Mouse (Mus musculus): ENCODE results near the gene Cdc42ep1. TPM values are rescaled to one million over a fixed set of nuclear protein-coding genes. Genes with fewer than 3 reads are reported as not detected.

Gene Cdc42ep1
- polyA plus RNA-seq, 1 experiment, result 1.2 TPM

- Histone ChIP-seq H3K4me3 (replicated peaks) (peak overlapping the region; percentile 80), H3K4me1 (peaks cover 72% of the 10 kb centered on the region), H3K27me3 (replicated peaks) (peaks cover 39% of the 10 kb centered on the region), H3K36me3 (replicated peaks; ENCODE audit: low read length) (no peaks in the 10 kb centered on the region), H3K9me3 (peaks cover 6% of the 10 kb centered on the region; the same call in 1 of the 2 replicates)
- TF ChIP-seq FLI1 (IDR thresholded peaks at IDR 0.05; ENCODE audit: low read length) (no peak), GATA1 (IDR thresholded peaks at IDR 0.05; ENCODE audit: borderline replicate concordance, low read length) (no peak)
Observed at GRCm38 (mm10) chr15:78835200-78836085, 7.0 kb upstream of the Cdc42ep1 start.

GRCm38 (mm10) chr15:78836086-78836621, 6.3 kb upstream of the Cdc42ep1 start:
- H3K4me3 ChIP-seq (replicated peaks), result peak overlapping the region; percentile 33
- no peaks in the 10 kb centered on the region for H3K36me3 ChIP-seq (replicated peaks; ENCODE audit: low read length)
- peaks cover 6% of the 10 kb centered on the region; the same call in 1 of the 2 replicates for H3K9me3 ChIP-seq
- no peak for TF ChIP-seq FLI1 (IDR thresholded peaks at IDR 0.05; ENCODE audit: low read length)
- TF ChIP-seq GATA1 (IDR thresholded peaks at IDR 0.05; ENCODE audit: borderline replicate concordance, low read length), result no peak
- H3K4me1 ChIP-seq, result peaks cover 72% of the 10 kb centered on the region
- peaks cover 41% of the 10 kb centered on the region for H3K27me3 ChIP-seq (replicated peaks)

DNA sequence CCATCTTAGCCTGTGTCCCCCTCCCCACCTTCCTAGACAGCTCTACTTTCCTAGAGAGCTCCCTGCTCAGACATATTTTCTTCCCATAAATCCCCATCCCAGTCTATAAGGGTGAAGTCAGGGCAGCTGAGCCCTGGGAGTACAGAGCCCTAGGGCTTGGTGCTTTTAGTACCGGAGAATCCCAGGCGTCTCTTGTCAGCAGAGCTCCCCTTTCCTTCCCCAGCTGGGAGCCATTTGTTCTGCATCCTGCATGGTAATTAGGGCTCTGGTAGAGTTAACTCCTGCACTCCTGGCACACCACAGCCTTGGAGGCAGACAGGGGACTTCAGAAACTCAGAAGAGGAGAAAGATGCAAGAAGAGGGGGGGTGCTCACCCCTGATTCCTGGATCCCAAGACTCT, 2.7 kb upstream of the Cdc42ep1 start:
- TF ChIP-seq GATA1 (IDR thresholded peaks at IDR 0.05; ENCODE audit: borderline replicate concordance, low read length), result no peak
- H3K4me1 ChIP-seq, result peaks cover 73% of the 10 kb centered on the region
- no peaks in the 10 kb centered on the region for H3K36me3 ChIP-seq (replicated peaks; ENCODE audit: low read length)
- no peak overlapping the region for H3K4me3 ChIP-seq (replicated peaks)
- H3K27me3 ChIP-seq (replicated peaks), result peaks cover 62% of the 10 kb centered on the region
- peaks cover 6% of the 10 kb centered on the region; the same call in 1 of the 2 replicates for H3K9me3 ChIP-seq

- H3K27me3 ChIP-seq (replicated peaks), result peaks cover 66% of the 10 kb centered on the region
- H3K36me3 ChIP-seq (replicated peaks; ENCODE audit: low read length), result no peaks in the 10 kb centered on the region
- no peak overlapping the region for H3K4me3 ChIP-seq (replicated peaks)
- no peak for TF ChIP-seq GATA1 (IDR thresholded peaks at IDR 0.05; ENCODE audit: borderline replicate concordance, low read length)
- no peak for TF ChIP-seq FLI1 (IDR thresholded peaks at IDR 0.05; ENCODE audit: low read length)
- H3K9me3 ChIP-seq, result peaks cover 6% of the 10 kb centered on the region; the same call in 1 of the 2 replicates
- peaks cover 71% of the 10 kb centered on the region for H3K4me1 ChIP-seq
Observed at GRCm38 (mm10) chr15:78840241-78840640, 2.2 kb upstream of the Cdc42ep1 start.

GRCm38 (mm10) chr15:78840751-78841150, 1.7 kb upstream of the Cdc42ep1 start:
- TF ChIP-seq FLI1 (IDR thresholded peaks at IDR 0.05; ENCODE audit: low read length), result no peak
- TF ChIP-seq GATA1 (IDR thresholded peaks at IDR 0.05; ENCODE audit: borderline replicate concordance, low read length), result no peak
- peaks cover 6% of the 10 kb centered on the region; the same call in 1 of the 2 replicates for H3K9me3 ChIP-seq
- H3K36me3 ChIP-seq (replicated peaks; ENCODE audit: low read length), result no peaks in the 10 kb centered on the region
- H3K27me3 ChIP-seq (replicated peaks), result peaks cover 71% of the 10 kb centered on the region
- H3K4me1 ChIP-seq, result peaks cover 71% of the 10 kb centered on the region
- H3K4me3 ChIP-seq (replicated peaks), result no peak overlapping the region

- TF ChIP-seq GATA1 (IDR thresholded peaks at IDR 0.05; ENCODE audit: borderline replicate concordance, low read length) (no peak), FLI1 (IDR thresholded peaks at IDR 0.05; ENCODE audit: low read length) (no peak)
- no peaks in the 10 kb centered on the region for H3K36me3 ChIP-seq (replicated peaks; ENCODE audit: low read length)
- no peak overlapping the region for H3K4me3 ChIP-seq (replicated peaks)
- peaks cover 76% of the 10 kb centered on the region for H3K27me3 ChIP-seq (replicated peaks)
- H3K9me3 ChIP-seq, result peaks cover 6% of the 10 kb centered on the region; the same call in 1 of the 2 replicates
- H3K4me1 ChIP-seq, result peaks cover 69% of the 10 kb centered on the region
Observed at GRCm38 (mm10) chr15:78841161-78841790, 1.1 kb upstream of the Cdc42ep1 start.

- Histone ChIP-seq H3K4me3 (replicated peaks) (peak overlapping the region; percentile 23), H3K27me3 (replicated peaks) (peaks cover 90% of the 10 kb centered on the region), H3K9me3 (no peaks in the 10 kb centered on the region), H3K4me1 (peaks cover 80% of the 10 kb centered on the region), H3K36me3 (replicated peaks; ENCODE audit: low read length) (no peaks in the 10 kb centered on the region)
- TF ChIP-seq FLI1 (IDR thresholded peaks at IDR 0.05; ENCODE audit: low read length) (no peak), GATA1 (IDR thresholded peaks at IDR 0.05; ENCODE audit: borderline replicate concordance, low read length) (no peak)
Observed at GRCm38 (mm10) chr15:78843581-78844469, 1.4 kb downstream of the Cdc42ep1 start.

GRCm38 (mm10) chr15:78844791-78845190, 2.4 kb downstream of the Cdc42ep1 start:
- Histone ChIP-seq H3K4me1 (peaks cover 72% of the 10 kb centered on the region), H3K27me3 (replicated peaks) (peaks cover 90% of the 10 kb centered on the region), H3K9me3 (no peaks in the 10 kb centered on the region), H3K36me3 (replicated peaks; ENCODE audit: low read length) (no peaks in the 10 kb centered on the region), H3K4me3 (replicated peaks) (no peak overlapping the region)
- no peak for TF ChIP-seq FLI1 (IDR thresholded peaks at IDR 0.05; ENCODE audit: low read length)

GRCm38 (mm10) chr15:78845321-78845720, 2.9 kb downstream of the Cdc42ep1 start:
- no peak for TF ChIP-seq GATA1 (IDR thresholded peaks at IDR 0.05; ENCODE audit: borderline replicate concordance, low read length)
- TF ChIP-seq FLI1 (IDR thresholded peaks at IDR 0.05; ENCODE audit: low read length), result no peak
- Histone ChIP-seq H3K36me3 (replicated peaks; ENCODE audit: low read length) (no peaks in the 10 kb centered on the region), H3K4me1 (peaks cover 69% of the 10 kb centered on the region), H3K27me3 (replicated peaks) (peaks cover 90% of the 10 kb centered on the region), H3K9me3 (no peaks in the 10 kb centered on the region), H3K4me3 (replicated peaks) (no peak overlapping the region)

Measured in megakaryocyte, embryonic 14.5 days (primary cell).